Mouse (Mus musculus) lung, adult 18-20 months (tissue): ENCODE data around the gene Fam19a5.

Experiments used
- DNase-seq, 2 experiments: peaks; one replicate each; pipeline ENCODE4 v3.0.0; 2022; ENCODE audit warnings: mixed read lengths in 2 of 2

Gene Fam19a5

GRCm38 (mm10) chr15:87668112-87668511 is 124.0 kb downstream of the Fam19a5 start:
- no peak for DNase-seq

GRCm38 (mm10) chr15:87671929-87672328 is 127.8 kb downstream of the Fam19a5 start:
- DNase-seq: no peak

GRCm38 (mm10) chr15:87678711-87679110 is 134.6 kb downstream of the Fam19a5 start:
- DNase-seq: no peak

GRCm38 (mm10) chr15:87682410-87682809 is 138.3 kb downstream of the Fam19a5 start:
- no peak for DNase-seq

GRCm38 (mm10) chr15:87686415-87687040 is 142.4 kb downstream of the Fam19a5 start:
- no peak for DNase-seq

GRCm38 (mm10) chr15:87691271-87691955 is 147.3 kb downstream of the Fam19a5 start:
- no peak for DNase-seq

- DNase-seq: no peak
These were observed 147.9 kb downstream of the Fam19a5 start for GRCm38 (mm10) chr15:87691958-87692357.

- no peak for DNase-seq
These were observed 148.3 kb downstream of the Fam19a5 start for GRCm38 (mm10) chr15:87692394-87692793.

- no peak for DNase-seq
These were observed 148.9 kb downstream of the Fam19a5 start for GRCm38 (mm10) chr15:87692865-87693513.

- no peak for DNase-seq
These were observed 153.4 kb downstream of the Fam19a5 start for GRCm38 (mm10) chr15:87697433-87697996.

GRCm38 (mm10) chr15:87698562-87699320 is 154.6 kb downstream of the Fam19a5 start:
- DNase-seq: no peak

GRCm38 (mm10) chr15:87702821-87703220 is 158.7 kb downstream of the Fam19a5 start:
- no peak for DNase-seq

- no peak for DNase-seq
These were observed 159.2 kb downstream of the Fam19a5 start for GRCm38 (mm10) chr15:87703334-87703733.

GRCm38 (mm10) chr15:87711790-87712189 is 167.7 kb downstream of the Fam19a5 start:
- DNase-seq: no peak

- DNase-seq: no peak
These were observed 168.1 kb downstream of the Fam19a5 start for GRCm38 (mm10) chr15:87712221-87712620.

GRCm38 (mm10) chr15:87715037-87715676 is 171.1 kb downstream of the Fam19a5 start:
- DNase-seq: no peak

GRCm38 (mm10) chr15:87717056-87717455 is 173.0 kb downstream of the Fam19a5 start:
- DNase-seq: no peak

GRCm38 (mm10) chr15:87723455-87723986 is 179.4 kb downstream of the Fam19a5 start:
- no peak for DNase-seq

- no peak for DNase-seq
These were observed 182.6 kb downstream of the Fam19a5 start for GRCm38 (mm10) chr15:87726657-87727236.

- no peak for DNase-seq
These were observed 192.2 kb downstream of the Fam19a5 start for GRCm38 (mm10) chr15:87736345-87736744.

GRCm38 (mm10) chr15:87755482-87755881 is 211.4 kb downstream of the Fam19a5 start:
- no peak for DNase-seq

GRCm38 (mm10) chr15:87765876-87766275 is 221.8 kb downstream of the Fam19a5 start:
- no peak for DNase-seq
